Mouse (Mus musculus): ENCODE results near the gene Gm5128. TPM values are rescaled to one million over a fixed set of nuclear protein-coding genes. Genes with fewer than 3 reads are reported as not detected.
"Not testable (repeated sequence)": the region's sequence is repeated elsewhere in the genome, so short reads cannot be mapped to it uniquely, and the experiment has no call there.

Gene Gm5128
- polyA plus RNA-seq (2014; fragmentation: Nextera tagmentation; extraction: Ambion mirVana) = not detected in 2 replicates

DNA sequence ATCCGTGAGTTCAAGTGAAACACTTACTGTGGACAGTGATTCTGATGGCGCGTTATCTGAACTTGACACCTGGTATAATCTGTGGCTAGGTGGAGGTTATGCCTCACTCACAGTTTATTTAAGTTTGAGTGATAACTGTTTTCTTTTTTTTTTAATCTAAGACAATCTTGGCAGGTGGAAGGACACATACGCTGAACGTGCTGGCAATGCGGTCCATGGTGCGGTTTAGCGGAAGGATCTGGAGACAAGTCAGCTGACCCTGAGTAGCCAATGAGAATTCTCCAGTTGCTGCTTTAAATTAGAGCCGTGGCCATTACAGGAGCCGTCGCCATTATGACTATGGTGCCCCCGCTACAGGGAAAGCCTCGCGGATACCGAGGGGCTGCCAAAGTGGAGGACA lies at the start of gene Gm5128:
Gm5128 (plus strand) TSS at position 301 of the 400 bp plus-strand sequence.
- no CpG with 5 or more reads among the region's 15 CpGs for WGBS
- not testable (repeated sequence) for H3K36me3 ChIP-seq (ENCODE audit: control insufficient read depth, insufficient read depth, low read length); ATAC-seq (ENCODE audit: low FRiP score); H3K4me2 ChIP-seq; H3K4me1 ChIP-seq (ENCODE audit: control insufficient read depth, insufficient read depth, low read length); DNase-seq (ENCODE audit: low spot score, missing footprints); H3K27me3 ChIP-seq (ENCODE audit: control insufficient read depth, insufficient read depth, low read length); H3K4me3 ChIP-seq (ENCODE audit: low read depth, low read length); H3K9me3 ChIP-seq (ENCODE audit: control insufficient read depth, low read length); H3K9ac ChIP-seq (ENCODE audit: low read length); H3K27ac ChIP-seq (ENCODE audit: low read depth, low read length)

DNA sequence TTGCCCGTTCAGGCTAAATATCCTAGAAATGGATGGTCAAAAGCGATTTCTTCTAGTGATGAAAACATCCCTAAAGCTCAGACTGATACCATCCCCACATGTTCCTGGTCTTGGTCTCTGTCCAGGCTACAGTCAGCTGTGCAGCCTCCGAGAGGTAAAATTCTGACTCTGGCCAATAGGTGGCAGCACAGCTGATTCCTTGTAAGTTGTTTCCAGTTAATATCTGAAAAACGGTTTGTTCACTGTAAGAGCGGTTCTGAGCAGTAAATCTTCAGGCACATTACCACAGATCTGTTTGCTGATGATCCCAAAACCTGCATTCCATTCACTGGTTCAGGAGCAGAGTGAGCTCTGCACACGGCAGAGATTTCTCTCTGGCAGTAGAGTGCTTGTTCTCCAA lies 12.4 kb upstream of the Gm5128 start:
- not testable (repeated sequence) for DNase-seq (ENCODE audit: low spot score, missing footprints); H3K27me3 ChIP-seq (ENCODE audit: control insufficient read depth, insufficient read depth, low read length); H3K27ac ChIP-seq (ENCODE audit: low read depth, low read length); H3K4me2 ChIP-seq; H3K4me3 ChIP-seq (ENCODE audit: low read depth, low read length); H3K9ac ChIP-seq (ENCODE audit: low read length); H3K4me1 ChIP-seq (ENCODE audit: control insufficient read depth, insufficient read depth, low read length); H3K36me3 ChIP-seq (ENCODE audit: control insufficient read depth, insufficient read depth, low read length); H3K9me3 ChIP-seq (ENCODE audit: control insufficient read depth, low read length); ATAC-seq (ENCODE audit: low FRiP score)
- 45% methylated on average over 2 of the region's 6 CpGs for WGBS

DNA sequence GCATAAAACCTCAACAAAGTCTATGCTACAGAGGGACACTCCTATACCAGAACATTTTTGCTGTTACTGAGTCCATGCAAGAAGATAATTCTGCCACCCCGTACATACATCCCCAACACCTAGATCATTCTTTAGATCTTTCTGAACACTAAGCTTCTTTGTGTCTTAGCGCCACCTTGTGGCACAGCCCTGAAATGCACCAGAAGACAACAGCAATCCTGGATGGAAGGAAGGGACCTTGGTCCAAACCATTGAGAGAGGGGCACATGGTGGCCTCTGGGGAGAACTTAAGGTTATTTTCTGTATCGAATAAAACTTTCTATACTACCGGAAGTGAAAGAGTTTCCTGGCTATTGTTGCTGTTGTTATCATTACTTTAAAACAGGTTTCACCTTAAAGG lies 11.1 kb upstream of the Gm5128 start:
- not testable (repeated sequence) for H3K27me3 ChIP-seq (ENCODE audit: control insufficient read depth, insufficient read depth, low read length); H3K36me3 ChIP-seq (ENCODE audit: control insufficient read depth, insufficient read depth, low read length); H3K9me3 ChIP-seq (ENCODE audit: control insufficient read depth, low read length); H3K4me1 ChIP-seq (ENCODE audit: control insufficient read depth, insufficient read depth, low read length); H3K27ac ChIP-seq (ENCODE audit: low read depth, low read length); ATAC-seq (ENCODE audit: low FRiP score); H3K4me3 ChIP-seq (ENCODE audit: low read depth, low read length); DNase-seq (ENCODE audit: low spot score, missing footprints); H3K4me2 ChIP-seq; H3K9ac ChIP-seq (ENCODE audit: low read length)
- WGBS = no CpG with 5 or more reads among the region's 4 CpGs

DNA sequence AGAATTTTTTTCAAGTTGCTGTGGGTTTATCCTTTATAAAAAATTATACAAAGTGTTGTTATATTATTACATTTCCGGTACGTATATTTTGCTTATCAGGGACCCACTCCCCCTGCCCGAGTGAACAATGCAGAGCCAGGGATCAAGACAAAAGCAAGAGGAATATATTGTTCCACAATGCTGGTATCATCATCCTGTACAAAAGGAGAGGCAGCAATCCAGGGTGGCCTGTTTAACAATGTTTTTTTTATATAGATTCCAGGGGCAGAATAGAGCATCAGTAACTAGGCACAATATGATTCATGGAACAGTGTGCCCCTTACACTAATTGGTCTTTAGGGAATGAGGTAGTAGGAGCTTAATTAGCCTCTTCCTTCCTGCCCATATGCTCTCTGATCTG lies 30.5 kb downstream of the Gm5128 start:
- H3K36me3 ChIP-seq (ENCODE audit: control insufficient read depth, insufficient read depth, low read length); H3K27ac ChIP-seq (ENCODE audit: low read depth, low read length); ATAC-seq (ENCODE audit: low FRiP score); H3K4me1 ChIP-seq (ENCODE audit: control insufficient read depth, insufficient read depth, low read length); H3K4me3 ChIP-seq (ENCODE audit: low read depth, low read length); H3K4me2 ChIP-seq; H3K27me3 ChIP-seq (ENCODE audit: control insufficient read depth, insufficient read depth, low read length); DNase-seq (ENCODE audit: low spot score, missing footprints); H3K9me3 ChIP-seq (ENCODE audit: control insufficient read depth, low read length); H3K9ac ChIP-seq (ENCODE audit: low read length): not testable (repeated sequence)
- WGBS = no CpG with 5 or more reads among the region's 3 CpGs

DNA sequence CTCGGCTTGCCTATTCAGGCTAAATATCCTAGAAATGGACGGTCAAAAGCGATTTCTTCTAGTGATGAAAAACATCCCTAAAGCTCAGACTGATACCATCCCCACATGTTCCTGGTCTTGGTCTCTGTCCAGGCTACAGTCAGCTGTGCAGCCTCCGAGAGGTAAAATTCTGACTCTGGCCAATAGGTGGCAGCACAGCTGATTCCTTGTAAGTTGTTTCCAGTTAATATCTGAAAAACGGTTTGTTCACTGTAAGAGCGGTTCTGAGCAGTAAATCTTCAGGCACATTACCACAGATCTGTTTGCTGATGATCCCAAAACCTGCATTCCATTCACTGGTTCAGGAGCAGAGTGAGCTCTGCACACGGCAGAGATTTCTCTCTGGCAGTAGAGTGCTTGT lies 48.1 kb downstream of the Gm5128 start:
- not testable (repeated sequence) for H3K36me3 ChIP-seq (ENCODE audit: control insufficient read depth, insufficient read depth, low read length); H3K4me1 ChIP-seq (ENCODE audit: control insufficient read depth, insufficient read depth, low read length); ATAC-seq (ENCODE audit: low FRiP score); H3K27me3 ChIP-seq (ENCODE audit: control insufficient read depth, insufficient read depth, low read length); H3K9ac ChIP-seq (ENCODE audit: low read length); H3K9me3 ChIP-seq (ENCODE audit: control insufficient read depth, low read length); H3K4me3 ChIP-seq (ENCODE audit: low read depth, low read length); H3K4me2 ChIP-seq; DNase-seq (ENCODE audit: low spot score, missing footprints); H3K27ac ChIP-seq (ENCODE audit: low read depth, low read length)
- 37% methylated on average over 3 of the region's 7 CpGs for WGBS

DNA sequence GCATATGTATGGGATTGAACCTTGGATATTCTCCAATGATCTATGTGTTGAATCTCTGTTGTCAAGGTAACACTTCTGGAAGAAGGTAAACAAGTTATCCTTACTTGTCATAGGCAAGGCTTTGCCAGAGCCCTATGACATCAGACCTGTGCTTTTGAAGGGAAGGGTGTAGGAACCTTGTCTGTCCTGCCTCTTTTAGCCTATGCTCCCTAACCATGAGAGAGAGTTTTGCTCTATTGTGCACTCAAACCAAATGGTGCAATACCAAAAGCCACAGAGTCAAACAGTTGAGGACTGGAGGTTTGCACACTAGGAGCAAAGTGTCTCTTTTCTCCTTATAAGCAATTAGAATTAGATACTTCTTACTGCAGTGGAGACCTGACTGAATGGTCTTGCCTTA lies 48.7 kb downstream of the Gm5128 start:
- not testable (repeated sequence) for DNase-seq (ENCODE audit: low spot score, missing footprints); H3K4me3 ChIP-seq (ENCODE audit: low read depth, low read length); H3K4me1 ChIP-seq (ENCODE audit: control insufficient read depth, insufficient read depth, low read length); ATAC-seq (ENCODE audit: low FRiP score); H3K9ac ChIP-seq (ENCODE audit: low read length); H3K27ac ChIP-seq (ENCODE audit: low read depth, low read length); H3K36me3 ChIP-seq (ENCODE audit: control insufficient read depth, insufficient read depth, low read length); H3K27me3 ChIP-seq (ENCODE audit: control insufficient read depth, insufficient read depth, low read length); H3K9me3 ChIP-seq (ENCODE audit: control insufficient read depth, low read length); H3K4me2 ChIP-seq

DNA sequence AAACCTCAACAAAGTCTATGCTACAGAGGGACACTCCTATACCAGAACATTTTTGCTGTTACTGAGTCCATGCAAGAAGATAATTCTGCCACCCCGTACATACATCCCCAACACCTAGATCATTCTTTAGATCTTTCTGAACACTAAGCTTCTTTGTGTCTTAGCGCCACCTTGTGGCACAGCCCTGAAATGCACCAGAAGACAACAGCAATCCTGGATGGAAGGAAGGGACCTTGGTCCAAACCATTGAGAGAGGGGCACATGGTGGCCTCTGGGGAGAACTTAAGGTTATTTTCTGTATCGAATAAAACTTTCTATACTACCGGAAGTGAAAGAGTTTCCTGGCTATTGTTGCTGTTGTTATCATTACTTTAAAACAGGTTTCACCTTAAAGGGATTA lies 49.4 kb downstream of the Gm5128 start:
- not testable (repeated sequence) for H3K9ac ChIP-seq (ENCODE audit: low read length); H3K4me1 ChIP-seq (ENCODE audit: control insufficient read depth, insufficient read depth, low read length); H3K9me3 ChIP-seq (ENCODE audit: control insufficient read depth, low read length); H3K27me3 ChIP-seq (ENCODE audit: control insufficient read depth, insufficient read depth, low read length); H3K36me3 ChIP-seq (ENCODE audit: control insufficient read depth, insufficient read depth, low read length); H3K4me3 ChIP-seq (ENCODE audit: low read depth, low read length); H3K4me2 ChIP-seq; DNase-seq (ENCODE audit: low spot score, missing footprints); ATAC-seq (ENCODE audit: low FRiP score); H3K27ac ChIP-seq (ENCODE audit: low read depth, low read length)
- no CpG with 5 or more reads among the region's 4 CpGs for whole genome bisulfite sequencing

Other genes starting within 250 kb of the Gm5128 start
- not detected in 2 replicates for gene Gm15023, start 195.7 kb upstream of the Gm5128 start, polyA plus RNA-seq (2014; fragmentation: Nextera tagmentation; extraction: Ambion mirVana)
- 0.90 and 1.4 TPM in 2 replicates for gene Tceal6, start 162.6 kb upstream of the Gm5128 start, polyA plus RNA-seq (2014; fragmentation: Nextera tagmentation; extraction: Ambion mirVana)
- gene Pramel3, start 71.0 kb upstream of the Gm5128 start, polyA plus RNA-seq (2014; fragmentation: Nextera tagmentation; extraction: Ambion mirVana) = not detected in 2 replicates
- gene Gm7903, start 60.6 kb downstream of the Gm5128 start, polyA plus RNA-seq (2014; fragmentation: Nextera tagmentation; extraction: Ambion mirVana) = not detected in 2 replicates
- not detected in 2 replicates for gene AV320801, start 121.3 kb downstream of the Gm5128 start, polyA plus RNA-seq (2014; fragmentation: Nextera tagmentation; extraction: Ambion mirVana)
- not detected in 2 replicates for gene Nxf7, start 225.5 kb downstream of the Gm5128 start, polyA plus RNA-seq (2014; fragmentation: Nextera tagmentation; extraction: Ambion mirVana)